Mouse (Mus musculus) adipocyte (in vitro differentiated cells): ENCODE results near the gene Cytl1.

Source experiments
- DNase-seq: peaks from one replicate; pipeline ENCODE4 v3.0.0-alpha.2; 2016; ENCODE audit warnings: low spot score

The Cytl1 gene

DNA sequence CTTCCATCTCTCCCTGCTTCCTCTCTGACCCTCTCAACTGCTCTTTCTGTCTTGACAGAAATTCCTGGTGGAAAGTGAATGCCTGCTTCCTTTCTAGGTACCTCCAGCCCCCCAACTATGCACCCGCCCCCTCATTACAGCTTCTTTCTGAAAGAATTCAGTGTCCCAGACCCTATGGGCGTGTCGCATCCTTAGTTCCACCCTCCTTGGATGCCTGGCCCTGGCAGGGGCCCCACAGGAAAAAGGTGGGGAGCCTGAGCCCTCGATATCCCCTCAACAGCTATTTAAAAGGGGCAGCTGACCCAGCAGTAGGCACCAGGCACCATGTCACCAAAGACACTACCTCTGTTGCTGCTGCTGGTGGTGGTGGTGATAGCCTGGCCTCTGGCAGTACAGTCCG, at the start of gene Cytl1:
TSS of gene Cytl1 (plus strand) at position 296 of the 400 bp plus-strand sequence.
- no peak for DNase-seq

DNA sequence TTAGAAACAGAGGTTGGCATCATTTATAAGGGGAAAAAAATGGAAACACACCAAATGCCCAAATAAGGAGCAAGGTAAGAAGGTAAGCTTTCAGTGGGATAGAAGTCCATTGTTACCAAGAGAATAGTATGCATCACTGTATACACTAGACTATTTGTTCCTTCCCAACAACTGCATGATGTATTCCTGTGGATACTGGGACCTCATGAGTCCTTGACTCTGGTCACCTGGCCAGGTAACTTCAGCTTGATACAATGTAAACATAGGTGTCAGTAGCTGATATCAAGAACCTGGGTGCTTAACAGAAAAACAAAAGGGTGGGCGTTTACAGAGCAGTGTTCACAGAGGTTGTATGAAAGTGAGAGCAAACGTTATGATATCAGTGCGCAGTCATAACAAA, 42.6 kb upstream of the Cytl1 start:
- DNase-seq, result no peak

DNA sequence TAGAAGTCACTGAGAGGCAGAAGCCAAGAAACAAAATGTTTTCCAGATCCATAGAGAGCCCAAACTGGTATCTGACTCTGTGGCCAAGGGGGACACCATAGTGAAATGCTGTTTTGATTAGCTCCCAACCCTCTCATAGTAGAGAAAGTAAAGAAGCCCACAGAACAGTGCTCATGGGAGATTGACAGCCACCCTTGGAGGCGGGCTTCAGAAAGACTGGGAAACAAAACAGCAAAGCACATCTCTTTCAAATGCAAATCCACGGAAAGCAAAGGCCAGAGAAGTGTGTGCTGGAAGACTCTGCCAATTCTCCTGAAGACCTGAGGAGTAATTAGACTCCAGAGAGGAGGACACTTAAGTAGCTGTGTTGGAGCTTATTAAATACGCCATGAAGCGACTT, 39.5 kb upstream of the Cytl1 start:
- no peak for DNase-seq

DNA sequence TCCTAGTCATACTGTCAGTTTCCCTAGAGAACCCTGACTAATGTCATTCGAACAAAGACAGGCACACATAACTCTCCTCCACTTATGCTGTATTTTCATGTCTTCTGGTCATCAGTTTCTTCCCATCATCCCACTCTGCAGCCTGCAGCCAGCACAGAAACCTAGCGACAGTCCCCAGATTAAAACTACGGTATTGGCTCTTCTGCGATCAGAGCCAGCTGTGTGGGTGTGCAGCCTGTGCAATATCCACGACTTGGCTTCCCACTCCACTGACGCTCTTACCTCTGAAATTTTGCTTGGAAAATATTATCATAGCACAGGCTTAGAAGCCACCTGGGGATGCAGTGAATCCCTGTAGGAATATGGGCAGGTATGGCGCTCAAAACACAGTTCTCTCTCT, 38.0 kb upstream of the Cytl1 start:
- no peak for DNase-seq

DNA sequence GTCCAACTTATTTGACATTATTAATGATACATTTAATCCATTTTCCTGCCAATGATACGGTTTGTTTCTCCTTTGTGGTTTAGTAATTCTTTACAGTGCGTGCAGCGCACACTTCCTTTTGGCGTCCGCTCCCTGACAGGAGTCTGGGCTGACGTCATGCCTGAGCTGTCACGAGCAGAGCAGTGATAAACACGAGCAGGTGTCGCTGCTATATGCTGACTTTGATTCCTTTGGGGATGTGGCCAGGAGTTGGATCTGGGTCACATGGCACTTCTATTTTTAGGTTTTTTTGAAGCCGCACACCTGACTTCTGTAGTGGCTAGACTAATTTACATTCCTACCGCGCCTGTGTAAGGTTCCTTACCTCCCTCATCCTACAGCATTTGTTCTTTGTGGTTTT, 35.6 kb upstream of the Cytl1 start:
- DNase-seq, result no peak

DNA sequence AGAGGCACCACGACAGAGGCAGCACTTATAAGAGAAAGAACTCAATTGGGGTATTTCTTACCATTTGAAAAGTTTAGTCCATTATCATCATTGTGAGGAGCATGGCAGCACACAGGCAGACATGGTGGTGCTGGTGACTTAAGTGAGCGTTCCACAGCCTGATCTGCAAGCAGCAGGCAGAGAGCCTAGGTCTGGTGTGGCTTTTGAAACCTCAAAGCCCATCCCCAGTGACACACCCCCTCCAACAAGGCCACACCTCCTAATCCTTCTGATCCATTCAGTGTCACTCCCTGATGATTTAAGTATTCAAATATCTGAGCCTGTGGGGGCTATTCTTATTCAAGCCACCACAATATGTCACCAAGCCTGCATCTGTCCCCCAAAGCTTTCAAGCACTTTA, 30.4 kb upstream of the Cytl1 start:
- DNase-seq, result no peak

DNA sequence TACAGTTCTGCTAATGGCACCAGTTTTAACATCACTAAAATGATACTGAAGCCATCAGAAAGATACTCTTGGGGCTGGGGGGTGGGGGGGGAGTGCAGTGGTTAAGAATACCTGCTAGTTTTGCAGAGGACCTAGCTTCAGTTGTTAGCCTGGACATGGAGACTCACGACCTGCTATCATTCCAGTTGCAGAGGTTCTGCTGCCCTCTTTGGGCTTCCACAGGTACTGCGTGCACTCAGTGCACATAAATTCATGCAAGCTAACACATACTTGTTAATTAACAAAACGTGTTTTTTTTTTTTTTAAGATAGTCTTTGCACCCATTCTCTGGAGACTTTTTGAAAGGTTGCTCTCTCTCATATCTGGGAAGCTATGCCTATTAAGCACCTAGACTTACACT, 27.2 kb upstream of the Cytl1 start:
- DNase-seq, result no peak

DNA sequence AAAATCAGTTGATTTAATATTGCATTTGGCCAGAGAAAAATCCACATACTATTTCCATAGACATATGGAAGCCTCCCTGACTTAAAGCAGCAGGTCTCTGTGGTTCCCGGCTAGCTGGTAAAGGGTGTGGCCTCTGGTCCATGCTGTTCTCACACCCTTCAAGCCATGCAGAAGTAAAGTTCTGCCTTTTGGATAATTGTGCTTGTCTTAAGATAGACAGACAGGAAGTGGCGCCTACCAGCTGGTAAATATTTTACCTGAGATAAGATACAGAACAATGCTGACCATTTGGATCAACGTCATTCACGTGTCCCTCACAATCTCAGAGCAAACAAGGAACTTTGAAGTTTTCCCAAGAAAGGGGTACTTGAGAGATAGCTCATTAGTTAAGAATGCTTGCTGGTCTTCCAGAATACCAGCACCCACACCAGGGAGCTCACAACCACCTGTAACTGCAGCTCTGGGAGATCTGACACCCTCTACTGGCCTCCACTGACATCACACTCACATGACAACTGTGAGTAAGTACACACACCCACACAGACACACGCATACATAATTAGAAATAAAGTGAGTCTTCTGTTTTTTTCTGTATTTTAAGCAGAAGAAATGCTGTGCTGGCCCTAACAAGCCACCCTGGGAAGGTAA, 25.9 kb upstream of the Cytl1 start:
- no peak for DNase-seq

DNA sequence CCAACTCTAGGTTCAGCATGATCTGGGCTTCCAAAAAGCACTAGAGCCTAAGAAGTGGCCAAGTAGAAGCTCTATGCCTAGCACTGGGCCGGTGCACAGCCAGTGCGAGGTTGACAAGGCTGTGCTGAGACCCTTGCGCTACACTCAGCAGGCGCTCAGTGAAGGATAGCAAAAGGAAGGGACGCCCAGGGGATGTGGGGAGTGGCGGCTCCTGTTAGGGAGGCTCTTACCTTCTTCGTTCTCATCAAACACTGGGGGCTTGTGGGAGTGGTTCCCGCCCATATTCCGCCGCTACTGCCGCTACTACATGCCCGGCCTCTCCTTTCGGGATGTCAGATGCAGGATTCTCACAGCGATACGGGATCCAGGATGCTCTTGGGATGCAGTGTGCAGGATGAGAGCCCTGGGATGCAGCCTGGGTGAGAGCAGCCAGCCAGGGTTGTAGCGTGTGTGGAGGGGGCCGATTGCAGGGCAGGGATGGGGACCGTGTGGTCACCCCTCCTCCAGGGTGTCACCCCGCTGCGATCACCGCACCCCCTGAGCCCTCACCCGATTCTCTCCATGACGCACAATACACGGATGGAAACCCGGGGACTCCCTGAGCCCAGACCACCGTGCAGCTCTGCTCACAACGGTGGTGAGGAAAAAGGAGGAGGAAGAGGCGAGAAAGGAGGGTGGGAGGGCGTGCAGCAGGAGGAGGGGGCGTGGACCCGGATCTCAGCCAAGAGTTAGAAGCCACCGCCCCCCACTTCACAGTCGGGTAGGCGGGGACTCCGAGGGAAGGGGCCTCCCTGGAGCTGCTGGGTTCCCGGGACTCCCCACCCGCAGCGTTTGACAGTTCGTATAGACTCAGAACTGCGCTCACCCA, 18.6 kb upstream of the Cytl1 start, which contains the start of gene Stk32b:
TSS of gene Stk32b (minus strand) at position 667 of the 868 bp plus-strand sequence.
- DNase-seq, result no peak

DNA sequence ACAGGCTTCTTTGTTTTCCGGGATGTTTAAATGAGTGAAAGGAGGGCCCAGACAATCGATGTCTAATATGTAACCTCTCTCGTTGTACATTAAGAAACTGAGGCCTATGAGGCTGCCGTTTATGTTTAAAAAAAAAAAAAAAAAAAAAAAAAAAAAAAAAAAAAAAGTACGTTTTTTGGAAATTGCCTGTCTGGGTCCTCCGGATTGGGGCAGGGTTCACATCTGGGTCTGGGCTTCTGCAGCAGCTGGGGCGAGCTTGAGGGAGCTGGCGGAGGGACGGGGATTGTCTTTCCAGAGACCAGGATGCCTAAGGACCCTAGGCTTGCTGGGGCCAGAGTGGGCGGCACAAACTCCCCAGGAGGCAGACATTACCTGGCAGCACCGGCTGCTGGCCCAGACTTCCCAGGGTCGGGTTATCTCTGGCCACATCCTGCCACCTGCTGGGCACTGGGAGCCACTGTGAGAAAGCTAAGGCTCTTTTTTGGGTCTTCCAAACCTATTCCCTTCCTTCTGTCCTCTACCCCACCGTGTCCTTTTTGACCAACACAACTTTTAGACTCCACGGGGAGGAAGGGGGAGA, 17.8 kb upstream of the Cytl1 start:
- peak; percentile 23 for DNase-seq

DNA sequence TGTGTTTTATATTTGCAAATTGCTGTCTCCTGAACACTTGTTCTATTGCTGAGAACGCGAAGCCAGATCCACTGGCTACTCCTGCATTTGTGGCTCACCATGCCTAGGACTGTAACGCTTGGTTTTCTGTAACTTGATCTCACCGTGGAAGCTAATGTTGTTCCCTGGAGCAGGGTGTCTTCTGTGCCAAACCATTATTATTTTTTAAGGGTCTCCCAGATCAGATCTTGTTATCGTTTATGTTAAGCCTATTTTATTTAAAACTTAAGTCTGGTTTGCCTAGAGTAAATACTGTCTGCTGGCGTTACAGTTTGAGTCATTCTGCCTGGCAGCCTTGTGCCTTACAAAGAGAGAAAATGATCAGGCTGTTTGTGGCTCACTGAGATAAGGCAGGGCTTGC, 14.6 kb upstream of the Cytl1 start:
- no peak for DNase-seq

DNA sequence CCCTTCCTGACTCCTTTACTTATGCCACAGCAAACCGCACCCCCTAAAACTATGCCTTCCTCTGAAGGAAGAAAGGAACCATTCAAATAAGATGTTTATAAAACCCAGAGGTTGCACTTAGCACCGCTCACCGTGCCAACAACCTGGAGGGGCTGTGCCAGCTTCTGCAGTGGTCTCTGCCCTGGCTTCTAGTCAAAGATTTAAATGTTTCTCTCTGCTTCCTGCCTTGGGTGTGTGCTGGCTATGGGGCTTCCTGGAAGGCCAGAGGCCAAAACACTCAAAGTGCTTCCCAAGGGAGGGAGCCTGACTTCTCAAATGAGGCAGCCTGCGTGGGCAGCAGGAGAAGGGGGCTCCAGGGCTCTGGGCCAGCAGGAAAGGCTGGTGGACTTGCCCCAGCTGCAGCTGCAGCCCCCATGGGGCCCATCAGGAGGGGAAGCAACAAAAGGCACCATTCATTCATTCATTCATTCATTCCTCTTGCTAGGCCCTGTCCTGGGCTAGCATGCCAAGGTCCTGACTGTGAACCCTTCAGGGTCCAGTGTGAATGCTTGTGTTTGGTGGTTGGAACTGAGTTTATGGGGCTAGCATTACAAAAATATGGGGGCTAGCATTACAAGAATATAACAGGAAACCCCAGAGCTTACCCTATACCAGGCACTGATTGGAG, 10.0 kb upstream of the Cytl1 start:
- DNase-seq, result no peak

DNA sequence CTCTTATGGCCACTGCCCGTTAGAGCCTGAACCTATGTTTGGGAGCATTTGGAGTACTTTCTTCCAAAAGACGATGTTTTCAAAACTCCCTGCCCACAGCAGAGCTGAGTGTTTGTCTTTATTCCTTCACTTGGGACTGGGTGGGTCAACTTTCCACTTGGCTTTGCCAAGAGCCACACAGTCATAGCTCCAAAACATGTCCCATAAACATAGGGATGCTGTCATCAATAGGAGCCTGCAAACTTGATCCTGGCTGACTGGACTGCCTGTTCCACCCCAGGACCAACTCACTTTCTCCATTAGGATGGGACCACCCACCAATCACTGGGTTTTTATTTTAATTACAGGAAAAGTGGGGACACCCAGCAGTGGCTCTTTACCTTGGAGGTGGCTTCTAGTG, 4.5 kb upstream of the Cytl1 start:
- no peak for DNase-seq

DNA sequence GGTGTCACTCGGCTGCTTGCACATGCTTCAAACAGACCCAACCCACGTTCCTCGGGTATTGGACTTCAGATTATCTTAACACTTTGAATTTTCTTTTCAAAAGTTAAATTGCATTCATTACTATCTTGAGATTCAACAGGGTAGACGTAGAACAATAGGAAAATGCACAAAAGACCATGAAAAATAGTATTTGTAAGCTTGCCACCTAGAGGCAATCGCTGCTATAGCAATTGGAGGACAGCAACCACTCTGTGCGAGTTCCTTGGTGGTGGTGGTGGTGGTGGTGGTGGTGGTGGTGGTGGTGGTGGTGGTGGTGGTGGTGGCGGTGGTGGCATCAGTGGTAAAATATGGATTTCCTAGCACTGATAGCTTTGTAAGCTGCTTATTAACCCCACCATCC, 894 bp downstream of the Cytl1 start:
- no peak for DNase-seq

DNA sequence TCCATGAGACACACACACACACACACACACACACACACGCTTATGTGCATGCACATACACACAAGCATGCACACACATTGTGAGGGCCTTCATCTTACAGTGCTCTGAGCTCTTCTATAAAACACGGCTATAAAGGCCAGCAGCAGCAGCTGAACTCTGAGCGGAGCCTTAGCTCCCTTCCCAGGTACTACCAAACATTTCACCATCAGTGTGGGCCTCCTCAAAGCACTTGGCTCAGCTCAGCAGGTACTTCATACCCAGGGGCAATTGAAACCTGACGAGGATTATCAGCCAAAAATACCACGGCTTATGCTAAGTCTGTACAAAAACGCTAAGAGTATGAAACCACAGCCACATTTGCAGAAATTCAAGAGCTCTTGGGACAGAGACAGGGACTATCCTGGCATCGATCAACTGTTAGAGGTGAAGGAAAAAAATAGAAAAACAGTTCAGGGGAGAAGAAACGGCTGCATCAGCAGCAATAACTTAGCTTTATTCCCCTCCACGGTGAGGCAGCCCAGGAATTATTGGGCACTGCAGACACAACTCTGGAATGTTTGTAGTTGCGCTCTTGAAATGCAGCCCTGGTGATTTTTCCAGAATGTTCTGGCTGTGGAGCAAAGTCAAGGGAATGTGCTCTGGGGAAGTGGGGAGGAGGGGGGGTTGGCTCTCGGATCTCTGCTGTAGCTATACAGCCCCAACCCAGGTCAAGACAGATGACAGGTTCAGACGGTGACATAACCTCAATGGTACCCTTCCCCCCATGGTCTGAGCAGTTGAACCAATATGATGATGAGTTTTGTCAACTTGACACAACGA, 8.8 kb downstream of the Cytl1 start:
- no peak for DNase-seq

DNA sequence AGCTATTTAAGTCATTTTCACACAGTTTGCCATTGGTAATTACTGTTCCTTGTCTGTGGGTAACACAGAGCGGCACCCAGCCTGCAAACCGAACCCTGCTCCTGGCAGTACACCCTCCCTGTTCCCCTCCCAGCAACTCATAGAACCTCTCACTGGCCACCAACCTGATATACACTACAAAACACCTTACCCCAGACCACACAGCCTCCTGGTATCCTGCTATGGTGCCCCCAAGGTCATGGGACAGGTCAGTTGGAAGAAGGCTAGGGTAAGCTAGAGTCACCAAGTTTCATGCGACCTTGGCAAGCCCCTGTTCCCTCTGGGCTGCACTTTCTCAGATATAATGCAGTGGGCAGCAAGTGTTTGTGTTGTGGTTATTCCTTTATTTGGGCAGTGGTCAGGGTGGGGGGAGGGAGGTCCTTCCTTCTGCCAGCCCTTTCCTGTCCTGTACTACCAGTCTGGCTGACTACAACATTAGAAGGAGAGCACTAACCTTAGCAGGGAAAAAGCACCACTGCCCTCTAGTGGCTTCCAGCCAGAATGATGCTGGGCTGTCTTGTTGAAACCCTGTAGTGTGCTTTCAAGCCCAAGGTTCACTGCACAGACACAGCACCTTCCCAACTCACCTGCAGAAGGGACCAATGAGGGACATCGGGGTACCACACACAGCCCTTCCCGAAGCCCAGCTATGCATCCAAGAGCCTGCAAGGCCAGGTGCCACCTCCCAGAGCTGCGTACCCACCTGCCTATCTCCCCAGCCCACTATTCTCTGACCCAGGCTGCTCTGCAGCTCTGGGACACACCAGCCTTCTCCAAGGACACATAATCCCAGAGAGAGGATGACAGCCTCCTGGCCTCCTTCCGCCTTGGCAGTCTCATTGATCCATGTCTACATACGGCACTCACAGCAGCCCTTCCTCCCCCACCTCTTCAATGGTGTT, 17.0 kb downstream of the Cytl1 start:
- DNase-seq, result peak; percentile 81

DNA sequence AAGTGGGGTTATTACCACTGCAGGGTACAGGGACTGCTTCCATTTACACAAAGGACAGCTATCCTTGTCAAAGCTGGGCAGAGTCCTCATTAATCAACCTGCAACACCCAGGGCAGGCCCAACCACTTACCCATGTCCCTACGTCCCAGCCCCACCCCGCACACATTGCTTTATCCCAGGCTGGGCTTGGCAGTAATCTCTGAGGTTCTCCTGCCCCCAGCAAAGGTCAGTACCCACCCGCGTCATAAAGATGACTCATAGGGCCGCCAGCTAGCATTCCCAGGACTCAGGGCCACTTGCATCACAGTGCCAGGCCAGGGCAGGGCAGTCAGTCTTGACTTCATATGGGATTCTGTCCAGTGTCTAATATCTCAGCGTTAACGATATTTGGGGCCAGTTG, 18.0 kb downstream of the Cytl1 start:
- DNase-seq, result peak; percentile 39

DNA sequence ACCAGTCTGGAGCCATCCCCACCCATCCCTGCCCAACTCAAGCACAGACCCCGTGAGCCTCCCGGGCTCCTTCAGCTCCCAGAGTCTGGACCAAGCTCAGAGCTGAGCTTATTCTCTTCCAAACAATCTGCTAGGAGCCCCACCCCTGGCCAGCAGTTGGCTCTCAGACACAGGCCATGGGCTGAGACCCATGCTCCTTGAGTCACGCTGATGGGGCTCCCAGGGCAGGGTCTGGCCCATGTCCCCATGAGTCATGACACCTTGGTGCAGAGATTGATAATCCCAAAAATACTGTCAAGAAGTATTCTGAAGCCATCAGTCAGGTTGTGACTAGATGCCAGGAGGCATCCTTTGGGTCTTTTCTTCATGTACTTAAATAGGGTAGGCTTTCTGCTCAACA, 26.7 kb downstream of the Cytl1 start:
- DNase-seq, result no peak

DNA sequence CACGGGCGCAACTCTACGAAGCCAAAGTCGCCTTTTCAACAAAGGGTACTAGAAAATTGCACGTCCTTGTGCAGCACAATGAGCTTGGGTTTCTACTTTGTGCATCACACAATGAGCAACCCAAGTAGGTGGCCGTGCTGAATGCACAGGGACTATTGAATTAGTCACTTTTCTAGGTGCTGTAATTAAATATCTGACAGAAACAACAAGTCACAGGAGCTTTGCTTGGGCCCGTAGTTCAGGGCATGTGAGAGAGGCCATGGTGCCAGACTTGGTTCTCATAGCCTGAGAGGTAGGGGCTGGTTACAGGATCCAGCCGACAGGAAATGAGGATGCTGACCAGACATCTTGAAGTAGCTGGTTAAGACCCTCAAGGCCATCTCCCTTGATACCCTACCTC, 30.5 kb downstream of the Cytl1 start:
- DNase-seq, result no peak

DNA sequence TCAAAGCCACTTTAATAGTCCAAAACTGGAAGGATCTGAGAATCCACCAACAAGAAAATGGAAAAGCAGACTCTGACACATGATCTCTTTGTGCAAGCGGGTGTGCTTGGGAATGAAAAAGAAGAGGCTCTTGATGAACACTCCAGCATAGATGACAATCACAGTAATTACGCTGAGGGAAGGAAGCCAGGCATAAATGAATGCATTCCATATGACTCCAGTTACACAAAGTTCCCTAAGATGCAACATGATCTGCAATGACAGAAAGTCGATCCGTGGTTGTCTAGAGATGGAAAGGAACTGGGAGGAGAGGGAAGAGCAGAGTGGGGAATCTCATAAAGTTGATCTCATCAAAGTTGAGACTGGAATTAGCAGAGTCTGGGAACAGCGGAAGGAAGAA, 31.9 kb downstream of the Cytl1 start:
- no peak for DNase-seq

DNA sequence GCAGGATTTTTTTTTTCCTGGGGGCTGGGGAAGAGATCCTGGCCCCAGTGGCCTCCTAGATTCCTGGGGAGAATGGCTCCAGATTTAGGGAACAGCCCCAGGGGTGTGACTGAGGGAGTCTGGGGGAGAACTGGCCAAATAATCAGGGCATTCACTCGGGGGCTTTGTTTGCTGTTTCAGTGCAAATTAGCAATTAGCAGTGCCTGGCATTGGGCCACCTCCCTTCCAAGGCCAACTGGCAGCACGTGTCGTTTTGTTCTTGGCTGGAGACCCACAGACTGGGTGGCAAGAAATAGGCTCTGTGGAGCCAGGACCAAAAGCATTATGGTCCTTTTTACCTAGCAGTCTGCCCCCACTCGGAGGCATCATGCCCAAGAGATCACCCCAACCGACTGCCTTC, 33.7 kb downstream of the Cytl1 start:
- DNase-seq, result no peak
